Mouse (Mus musculus) ovary, postnatal 14 days (tissue): ENCODE results near the gene Nkx2-3.

Experiments
- DNase-seq: peaks from one replicate; pipeline ENCODE4 v3.0.0; 2022; ENCODE audit warnings: low spot score

Nkx2-3 gene

GRCm38 (mm10) chr19:43612051-43612450, at the start of gene Nkx2-3:
TSS of gene Nkx2-3 (plus strand) at chr19:43612325.
- no peak for DNase-seq

- DNase-seq = peak; percentile 14
These were observed 49.0 kb upstream of the Nkx2-3 start for GRCm38 (mm10) chr19:43563166-43563565.

GRCm38 (mm10) chr19:43568298-43568697, 43.8 kb upstream of the Nkx2-3 start:
- no peak for DNase-seq

- DNase-seq = no peak
These were observed 43.0 kb upstream of the Nkx2-3 start for GRCm38 (mm10) chr19:43569133-43569532.

- peak; percentile 67 for DNase-seq
These were observed 41.0 kb upstream of the Nkx2-3 start for GRCm38 (mm10) chr19:43570831-43571790.

GRCm38 (mm10) chr19:43579081-43579796, 32.9 kb upstream of the Nkx2-3 start:
- DNase-seq = no peak

- no peak for DNase-seq
These were observed 30.9 kb upstream of the Nkx2-3 start for GRCm38 (mm10) chr19:43581185-43581584.

GRCm38 (mm10) chr19:43583192-43583591, 28.9 kb upstream of the Nkx2-3 start:
- DNase-seq = no peak

GRCm38 (mm10) chr19:43583595-43583994, 28.5 kb upstream of the Nkx2-3 start:
- DNase-seq = no peak

GRCm38 (mm10) chr19:43584788-43585187, 27.3 kb upstream of the Nkx2-3 start:
- no peak for DNase-seq

GRCm38 (mm10) chr19:43592026-43592425, 20.1 kb upstream of the Nkx2-3 start:
- DNase-seq = no peak

GRCm38 (mm10) chr19:43596981-43597380, 15.1 kb upstream of the Nkx2-3 start:
- no peak for DNase-seq

GRCm38 (mm10) chr19:43598741-43599660, 13.1 kb upstream of the Nkx2-3 start:
- no peak for DNase-seq

- DNase-seq = no peak
These were observed 12.2 kb upstream of the Nkx2-3 start for GRCm38 (mm10) chr19:43599776-43600544.

- no peak for DNase-seq
These were observed 11.4 kb upstream of the Nkx2-3 start for GRCm38 (mm10) chr19:43600545-43601331.

GRCm38 (mm10) chr19:43601440-43601839, 10.7 kb upstream of the Nkx2-3 start:
- no peak for DNase-seq

- DNase-seq = no peak
These were observed 10.0 kb upstream of the Nkx2-3 start for GRCm38 (mm10) chr19:43601996-43602590.

- DNase-seq = no peak
These were observed 8.6 kb upstream of the Nkx2-3 start for GRCm38 (mm10) chr19:43603521-43603920.

GRCm38 (mm10) chr19:43604492-43605120, 7.5 kb upstream of the Nkx2-3 start:
- no peak for DNase-seq
